Mouse (Mus musculus) heart, embryonic 10.5 days (tissue): ENCODE data around the gene Esp38. TPM values are rescaled to one million over a fixed set of nuclear protein-coding genes. Genes with fewer than 3 reads are reported as not detected.
"Not testable (repeated sequence)": the region's sequence is repeated elsewhere in the genome, so short reads cannot be mapped to it uniquely, and the experiment has no call there.

Source experiments
- DNase-seq: peaks from one replicate; pipeline ENCODE4 v3.0.0-alpha.2; 2017; ENCODE audit warnings: low spot score
- H3K27ac ChIP-seq: fragments of 300-500 bp; sonication (generic); 2 replicates; pipeline ENCODE4 v1.5.1; 2016; ENCODE audit warnings: mild to moderate bottlenecking
- H3K27me3 ChIP-seq: fragments of 300-500 bp; sonication (generic); 2 replicates; pipeline ENCODE4 v1.6.1; 2016; ENCODE audit warnings: mild to moderate bottlenecking; ENCODE audit not compliant: poor library complexity, insufficient read depth, severe bottlenecking
- H3K36me3 ChIP-seq: fragments of 300-500 bp; sonication (generic); 2 replicates; pipeline ENCODE4 v1.6.1; 2016; ENCODE audit warnings: mild to moderate bottlenecking, moderate library complexity
- H3K4me1 ChIP-seq: fragments of 300-500 bp; sonication (generic); 2 replicates; pipeline ENCODE4 v1.6.1; 2016; ENCODE audit warnings: mild to moderate bottlenecking
- H3K4me3 ChIP-seq: fragments of 300-500 bp; sonication (generic); 2 replicates; pipeline ENCODE4 v1.5.1; 2016; ENCODE audit warnings: mild to moderate bottlenecking, moderate library complexity
- H3K9me3 ChIP-seq: fragments of 300-500 bp; sonication (generic); 2 replicates; pipeline ENCODE4 v1.6.1; 2016; ENCODE audit warnings: mild to moderate bottlenecking, moderate library complexity
- WGBS: fragments of 180-500 bp; shearing (Covaris S2); methylation state at CpG from one replicate; pipeline ENCODE4 v1.1.7; 2016; 5-methylcytosine and 5-hydroxymethylcytosine counted together
- polyA plus RNA-seq: library from polyadenylated mRNA; unstranded; fragments of >200 nt; fragmentation: Nextera tagmentation; extraction: Ambion mirVana; gene quantifications from 2 replicates; pipeline ENCODE4 v1.2.1, GENCODE M21; 2016

The Esp38 gene
- polyA plus RNA-seq = not detected in 2 replicates

- Histone ChIP-seq H3K4me1 (no peaks in the 10 kb centered on the region), H3K27ac (no peak within 1 kb of the TSS), H3K36me3 (no peaks in the 10 kb centered on the region), H3K27me3 (no peaks in the 10 kb centered on the region), H3K4me3 (no peak within 1 kb of the TSS), H3K9me3 (no peaks in the 10 kb centered on the region)
- no peak for DNase-seq
- WGBS = 76% methylated on average over 3 of the region's 3 CpGs
Observed at GRCm38 (mm10) chr17:39950220-39950619, at the start of gene Esp38. TSS of gene Esp38 (plus strand) at chr17:39950520.

GRCm38 (mm10) chr17:39902928-39903545 is 47.3 kb upstream of the Esp38 start:
- not testable (repeated sequence) for H3K36me3 ChIP-seq, H3K27ac ChIP-seq, H3K4me3 ChIP-seq, H3K4me1 ChIP-seq, DNase-seq, H3K27me3 ChIP-seq, H3K9me3 ChIP-seq
- WGBS = 45% methylated on average over 8 of the region's 8 CpGs

Other genes with a start within 250 kb of the Esp38 start
- gene AC192777.2, start 144.9 kb downstream of the Esp38 start, polyA plus RNA-seq = not detected in 2 replicates